Mouse (Mus musculus): Measurements from ENCODE around the gene Dse. TPM values are rescaled to one million over a fixed set of nuclear protein-coding genes. Genes with fewer than 3 reads are reported as not detected.

Dse gene
- polyA plus RNA-seq, 1 experiment from 2014 or later, result 31.4 TPM

- H3K36me3 ChIP-seq (ENCODE audit: control insufficient read depth, insufficient read depth, low read length), result no peaks in the 10 kb centered on the region
- peak overlapping the region; percentile 75 for H3K4me2 ChIP-seq (ENCODE audit: low read depth, low read length)
- H3K27me3 ChIP-seq (ENCODE audit: control insufficient read depth, insufficient read depth, low read depth, low read length), result no peaks in the 10 kb centered on the region
- H3K9ac ChIP-seq (ENCODE audit: low read length), result peak overlapping the region; percentile 82
- peak overlapping the region; percentile 65 for H3K4me3 ChIP-seq (ENCODE audit: low read length)
- peak overlapping the region; percentile 89 for H3K27ac ChIP-seq (ENCODE audit: low read length)
- 7% methylated on average over 13 of the region's 13 CpGs for WGBS
- ATAC-seq (ENCODE audit: low read depth), result no peak
- no peaks in the 10 kb centered on the region for H3K9me3 ChIP-seq (ENCODE audit: control insufficient read depth, low read length)
- peaks cover 10% of the 10 kb centered on the region for H3K4me1 ChIP-seq (replicated peaks; ENCODE audit: control insufficient read depth, insufficient read depth, low read length)
Observed at GRCm38 (mm10) chr10:34208031-34208430, 516 bp upstream of the Dse start.

DNA sequence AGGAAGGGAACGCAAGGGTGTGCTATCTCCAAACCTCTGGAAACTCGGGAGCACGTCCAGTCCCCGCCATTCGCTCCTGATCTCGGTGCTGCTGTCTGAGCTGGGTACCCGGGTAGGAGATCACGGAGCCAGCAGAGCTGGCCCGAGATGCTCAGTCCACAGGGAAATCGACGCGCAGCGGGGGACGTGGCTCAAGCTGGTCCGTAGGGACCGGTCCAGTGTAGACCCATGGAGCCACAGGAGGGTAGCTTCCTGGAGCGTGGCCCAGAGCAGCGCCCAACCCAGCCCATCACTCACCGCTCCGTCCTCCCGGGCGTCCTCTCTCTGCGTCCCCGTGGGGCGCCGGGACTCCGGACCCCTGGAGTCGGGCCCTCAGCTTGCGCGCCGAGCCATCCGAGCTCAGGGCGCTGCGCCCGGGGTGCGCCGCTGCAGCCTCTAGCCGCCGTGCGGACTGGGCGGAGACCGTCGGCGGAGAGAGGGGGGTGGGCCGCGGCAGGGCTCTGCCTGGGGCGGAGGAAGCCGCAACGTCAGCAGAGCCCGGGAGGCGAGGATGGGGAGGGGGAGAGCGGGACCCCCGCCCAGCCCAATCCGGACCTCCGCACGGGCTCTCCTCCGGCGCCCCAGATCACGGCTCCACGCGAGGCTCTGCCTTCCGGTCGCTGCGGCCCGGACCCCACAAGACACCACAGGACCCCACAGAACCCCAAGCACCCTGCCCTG lies 572 bp downstream of the Dse start:
- Histone ChIP-seq H3K9ac (ENCODE audit: low read length) (peak overlapping the region; percentile 82), H3K9me3 (ENCODE audit: control insufficient read depth, low read length) (no peaks in the 10 kb centered on the region), H3K27ac (ENCODE audit: low read length) (peak overlapping the region; percentile 89), H3K36me3 (ENCODE audit: control insufficient read depth, insufficient read depth, low read length) (no peaks in the 10 kb centered on the region), H3K4me1 (replicated peaks; ENCODE audit: control insufficient read depth, insufficient read depth, low read length) (peaks cover 14% of the 10 kb centered on the region), H3K4me3 (ENCODE audit: low read length) (peak overlapping the region; percentile 65), H3K27me3 (ENCODE audit: control insufficient read depth, insufficient read depth, low read depth, low read length) (no peaks in the 10 kb centered on the region), H3K4me2 (ENCODE audit: low read depth, low read length) (peak overlapping the region; percentile 75)
- ATAC-seq (ENCODE audit: low read depth), result peak; percentile 96
- WGBS, result under 1% methylated on average over 50 of the region's 65 CpGs

- Histone ChIP-seq H3K27ac (ENCODE audit: low read length) (peak overlapping the region; percentile 89), H3K9me3 (ENCODE audit: control insufficient read depth, low read length) (no peaks in the 10 kb centered on the region), H3K4me1 (replicated peaks; ENCODE audit: control insufficient read depth, insufficient read depth, low read length) (peaks cover 14% of the 10 kb centered on the region), H3K27me3 (ENCODE audit: control insufficient read depth, insufficient read depth, low read depth, low read length) (no peaks in the 10 kb centered on the region), H3K9ac (ENCODE audit: low read length) (peak overlapping the region; percentile 82), H3K4me3 (ENCODE audit: low read length) (peak overlapping the region; percentile 65), H3K4me2 (ENCODE audit: low read depth, low read length) (peak overlapping the region; percentile 75), H3K36me3 (ENCODE audit: control insufficient read depth, insufficient read depth, low read length) (no peaks in the 10 kb centered on the region)
- whole genome bisulfite sequencing, result under 1% methylated on average over 15 of the region's 15 CpGs
- ATAC-seq (ENCODE audit: low read depth), result peak; percentile 65
Observed at GRCm38 (mm10) chr10:34206436-34206782, 1.1 kb downstream of the Dse start.

DNA sequence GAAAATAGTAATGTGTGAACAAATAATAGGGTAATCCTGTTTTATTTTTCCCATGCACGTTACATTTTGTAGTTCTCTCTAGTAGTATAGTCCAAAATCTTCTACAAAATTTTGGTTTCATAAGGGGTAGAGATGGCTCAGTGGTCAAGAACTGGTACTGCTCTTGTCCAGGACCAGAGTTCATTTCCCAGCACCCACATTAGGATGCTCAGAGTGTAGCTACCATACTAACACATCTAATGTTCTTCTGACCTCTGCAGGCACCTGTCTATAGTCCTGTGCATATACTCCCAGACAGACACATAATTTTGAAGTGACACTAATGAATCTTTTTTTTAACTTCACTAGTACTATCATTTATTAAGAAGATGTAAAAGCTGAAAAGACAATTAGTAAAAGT lies 1.7 kb downstream of the Dse start:
- 80% methylated on average over 1 of the region's 1 CpGs for WGBS

DNA sequence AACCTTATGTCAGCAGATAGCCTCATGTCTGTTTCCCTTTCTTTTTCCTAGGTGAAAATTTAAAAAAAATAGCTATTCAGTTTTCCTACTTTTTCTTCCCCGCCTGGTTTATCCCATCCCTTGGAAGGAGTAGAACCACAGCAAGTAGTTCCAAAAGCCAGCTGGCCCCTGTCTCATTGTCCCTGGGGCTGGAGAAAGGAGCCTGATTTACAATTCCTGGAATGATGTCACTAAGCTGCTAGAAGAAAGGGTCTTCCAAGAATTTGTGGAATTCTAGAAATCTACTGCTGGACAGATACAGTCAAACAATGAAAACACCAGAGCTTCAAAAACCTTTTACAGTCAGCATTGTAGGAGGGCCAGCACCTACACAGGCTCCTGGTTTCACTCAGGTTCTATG lies 6.8 kb downstream of the Dse start:
- Histone ChIP-seq H3K36me3 (ENCODE audit: control insufficient read depth, insufficient read depth, low read length) (no peaks in the 10 kb centered on the region), H3K4me2 (ENCODE audit: low read depth, low read length) (no peak overlapping the region)
- ATAC-seq (ENCODE audit: low read depth), result no peak

More for the DNA sequence above, 1.7 kb downstream of the Dse start:
- no peak overlapping the region for H3K27ac ChIP-seq (ENCODE audit: low read length)
- no peaks in the 10 kb centered on the region for H3K9me3 ChIP-seq (ENCODE audit: control insufficient read depth, low read length)
- H3K27me3 ChIP-seq (ENCODE audit: control insufficient read depth, insufficient read depth, low read depth, low read length), result no peaks in the 10 kb centered on the region
- peaks cover 14% of the 10 kb centered on the region for H3K4me1 ChIP-seq (replicated peaks; ENCODE audit: control insufficient read depth, insufficient read depth, low read length)
- no peak overlapping the region for H3K9ac ChIP-seq (ENCODE audit: low read length)
- no peak for ATAC-seq (ENCODE audit: low read depth)
- peak overlapping the region; percentile 75 for H3K4me2 ChIP-seq (ENCODE audit: low read depth, low read length)
- H3K4me3 ChIP-seq (ENCODE audit: low read length), result 0 out of 2 replicates have a peak overlapping the region, but pooled peaks have one; percentile 12
- H3K36me3 ChIP-seq (ENCODE audit: control insufficient read depth, insufficient read depth, low read length), result no peaks in the 10 kb centered on the region

DNA sequence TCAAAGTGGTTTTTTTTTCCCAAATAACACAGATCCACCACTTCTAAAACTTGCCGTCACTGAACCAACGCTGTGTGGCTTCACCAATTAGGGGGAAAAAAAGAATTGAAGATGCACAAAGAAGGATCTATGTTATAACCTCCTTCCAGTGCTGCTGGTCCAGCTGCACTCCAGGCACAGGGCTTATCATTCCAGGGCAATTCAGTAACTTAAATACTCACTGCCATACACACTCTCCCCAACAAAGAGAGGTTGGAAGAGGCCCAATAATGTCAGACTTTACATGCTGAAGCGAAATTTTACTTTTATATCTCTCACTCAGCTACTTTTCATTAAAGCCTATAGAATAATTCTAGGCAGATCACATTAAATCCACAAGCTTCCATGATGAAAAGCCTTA lies 8.9 kb downstream of the Dse start:
- H3K4me1 ChIP-seq (replicated peaks; ENCODE audit: control insufficient read depth, insufficient read depth, low read length), result peaks cover 26% of the 10 kb centered on the region
- H3K27me3 ChIP-seq (ENCODE audit: control insufficient read depth, insufficient read depth, low read depth, low read length), result no peaks in the 10 kb centered on the region
- WGBS, result 36% methylated on average over 3 of the region's 3 CpGs
- peak overlapping the region; percentile 74 for H3K27ac ChIP-seq (ENCODE audit: low read length)
- no peak overlapping the region for H3K9ac ChIP-seq (ENCODE audit: low read length)
- no peaks in the 10 kb centered on the region for H3K9me3 ChIP-seq (ENCODE audit: control insufficient read depth, low read length)
- ATAC-seq (ENCODE audit: low read depth), result no peak
- H3K4me3 ChIP-seq (ENCODE audit: low read length), result no peak overlapping the region
- H3K36me3 ChIP-seq (ENCODE audit: control insufficient read depth, insufficient read depth, low read length), result no peaks in the 10 kb centered on the region
- H3K4me2 ChIP-seq (ENCODE audit: low read depth, low read length), result no peak overlapping the region

More for the DNA sequence above, 6.8 kb downstream of the Dse start:
- Histone ChIP-seq H3K27me3 (ENCODE audit: control insufficient read depth, insufficient read depth, low read depth, low read length) (no peaks in the 10 kb centered on the region), H3K4me3 (ENCODE audit: low read length) (no peak overlapping the region), H3K9me3 (ENCODE audit: control insufficient read depth, low read length) (no peaks in the 10 kb centered on the region), H3K27ac (ENCODE audit: low read length) (no peak overlapping the region), H3K4me1 (replicated peaks; ENCODE audit: control insufficient read depth, insufficient read depth, low read length) (peaks cover 28% of the 10 kb centered on the region), H3K9ac (ENCODE audit: low read length) (no peak overlapping the region)
- WGBS, result 88% methylated on average over 1 of the region's 1 CpGs

GRCm38 (mm10) chr10:34198061-34198460 lies 9.5 kb downstream of the Dse start:
- H3K27ac ChIP-seq (ENCODE audit: low read length), result peak overlapping the region; percentile 74
- H3K4me2 ChIP-seq (ENCODE audit: low read depth, low read length), result no peak overlapping the region
- peak; percentile 82 for ATAC-seq (ENCODE audit: low read depth)
- 14% methylated on average over 3 of the region's 3 CpGs for WGBS
- no peak overlapping the region for H3K9ac ChIP-seq (ENCODE audit: low read length)
- no peaks in the 10 kb centered on the region for H3K27me3 ChIP-seq (ENCODE audit: control insufficient read depth, insufficient read depth, low read depth, low read length)
- H3K4me1 ChIP-seq (replicated peaks; ENCODE audit: control insufficient read depth, insufficient read depth, low read length), result peaks cover 21% of the 10 kb centered on the region
- H3K36me3 ChIP-seq (ENCODE audit: control insufficient read depth, insufficient read depth, low read length), result no peaks in the 10 kb centered on the region
- no peak overlapping the region for H3K4me3 ChIP-seq (ENCODE audit: low read length)
- no peaks in the 10 kb centered on the region for H3K9me3 ChIP-seq (ENCODE audit: control insufficient read depth, low read length)

GRCm38 (mm10) chr10:34197269-34197668 lies 10.2 kb downstream of the Dse start:
- no peaks in the 10 kb centered on the region for H3K9me3 ChIP-seq (ENCODE audit: control insufficient read depth, low read length)
- no peak for ATAC-seq (ENCODE audit: low read depth)
- H3K4me1 ChIP-seq (replicated peaks; ENCODE audit: control insufficient read depth, insufficient read depth, low read length), result peaks cover 17% of the 10 kb centered on the region
- no peak overlapping the region for H3K27ac ChIP-seq (ENCODE audit: low read length)
- H3K9ac ChIP-seq (ENCODE audit: low read length), result no peak overlapping the region
- WGBS, result 66% methylated on average over 3 of the region's 3 CpGs
- no peak overlapping the region for H3K4me2 ChIP-seq (ENCODE audit: low read depth, low read length)
- no peaks in the 10 kb centered on the region for H3K27me3 ChIP-seq (ENCODE audit: control insufficient read depth, insufficient read depth, low read depth, low read length)
- H3K36me3 ChIP-seq (ENCODE audit: control insufficient read depth, insufficient read depth, low read length), result no peaks in the 10 kb centered on the region
- no peak overlapping the region for H3K4me3 ChIP-seq (ENCODE audit: low read length)

GRCm38 (mm10) chr10:34194957-34195356 lies 12.6 kb downstream of the Dse start:
- ATAC-seq (ENCODE audit: low read depth), result no peak
- H3K27ac ChIP-seq (ENCODE audit: low read length), result 0 out of 2 replicates have a peak overlapping the region, but pooled peaks have one; percentile 13
- peaks cover 17% of the 10 kb centered on the region for H3K4me1 ChIP-seq (replicated peaks; ENCODE audit: control insufficient read depth, insufficient read depth, low read length)
- no peak overlapping the region for H3K9ac ChIP-seq (ENCODE audit: low read length)
- no peaks in the 10 kb centered on the region for H3K27me3 ChIP-seq (ENCODE audit: control insufficient read depth, insufficient read depth, low read depth, low read length)
- no peak overlapping the region for H3K4me3 ChIP-seq (ENCODE audit: low read length)
- no peaks in the 10 kb centered on the region for H3K36me3 ChIP-seq (ENCODE audit: control insufficient read depth, insufficient read depth, low read length)
- 32% methylated on average over 2 of the region's 2 CpGs for WGBS
- no peak overlapping the region for H3K4me2 ChIP-seq (ENCODE audit: low read depth, low read length)
- H3K9me3 ChIP-seq (ENCODE audit: control insufficient read depth, low read length), result no peaks in the 10 kb centered on the region
